Mouse (Mus musculus): ENCODE measurements around the gene Bnipl. TPM values are rescaled to one million over a fixed set of nuclear protein-coding genes. Genes with fewer than 3 reads are reported as not detected.

Gene Bnipl
- polyA plus RNA-seq (2015; fragmentation: Nextera tagmentation; extraction: Ambion mirVana): 0.20 TPM in 1 of 2 replicates, not detected in the other

- WGBS: 64% methylated on average over 7 of the region's 7 CpGs
Observed at GRCm38 (mm10) chr3:95250783-95251424, at the start of gene Bnipl. Gene Bnipl (minus strand): TSS chr3:95251193.

GRCm38 (mm10) chr3:95298018-95298417 is 47.0 kb upstream of the Bnipl start:
- Histone ChIP-seq H3K4me2 (ENCODE audit: low read length) (no peak overlapping the region), H3K27ac (ENCODE audit: low read depth, low read length) (no peak overlapping the region), H3K4me3 (ENCODE audit: low read length) (no peak overlapping the region), H3K27me3 (replicated peaks; ENCODE audit: control insufficient read depth, insufficient read depth, low read length) (no peaks in the 10 kb centered on the region), H3K4me1 (ENCODE audit: control insufficient read depth, insufficient read depth, low read depth, low read length) (no peaks in the 10 kb centered on the region), H3K9me3 (ENCODE audit: control insufficient read depth, low read length) (no peaks in the 10 kb centered on the region), H3K9ac (ENCODE audit: low read depth, low read length) (no peak overlapping the region), H3K36me3 (ENCODE audit: control insufficient read depth, insufficient read depth, low read length) (no peaks in the 10 kb centered on the region)
- WGBS: 91% methylated on average over 7 of the region's 7 CpGs
- no peak for ATAC-seq

More at GRCm38 (mm10) chr3:95250783-95251424, at the start of gene Bnipl:
- Histone ChIP-seq H3K36me3 (ENCODE audit: control insufficient read depth, insufficient read depth, low read length) (peaks cover 9% of the 10 kb centered on the region), H3K4me3 (ENCODE audit: low read length) (no peak within 1 kb of the TSS), H3K4me2 (ENCODE audit: low read length) (no peak within 1 kb of the TSS), H3K4me1 (ENCODE audit: control insufficient read depth, insufficient read depth, low read depth, low read length) (no peaks in the 10 kb centered on the region), H3K27ac (ENCODE audit: low read depth, low read length) (no peak within 1 kb of the TSS), H3K9ac (ENCODE audit: low read depth, low read length) (no peak within 1 kb of the TSS), H3K9me3 (ENCODE audit: control insufficient read depth, low read length) (no peaks in the 10 kb centered on the region), H3K27me3 (replicated peaks; ENCODE audit: control insufficient read depth, insufficient read depth, low read length) (no peaks in the 10 kb centered on the region)
- ATAC-seq: no peak

- H3K36me3 ChIP-seq (ENCODE audit: control insufficient read depth, insufficient read depth, low read length): no peaks in the 10 kb centered on the region
- H3K9ac ChIP-seq (ENCODE audit: low read depth, low read length): no peak overlapping the region
- WGBS: 8% methylated on average over 5 of the region's 5 CpGs
- no peaks in the 10 kb centered on the region for H3K4me1 ChIP-seq (ENCODE audit: control insufficient read depth, insufficient read depth, low read depth, low read length)
- no peaks in the 10 kb centered on the region for H3K27me3 ChIP-seq (replicated peaks; ENCODE audit: control insufficient read depth, insufficient read depth, low read length)
- no peak overlapping the region for H3K4me2 ChIP-seq (ENCODE audit: low read length)
- H3K27ac ChIP-seq (ENCODE audit: low read depth, low read length): peak overlapping the region; percentile 19; the same call in 1 of the 2 replicates
- no peak overlapping the region for H3K4me3 ChIP-seq (ENCODE audit: low read length)
- H3K9me3 ChIP-seq (ENCODE audit: control insufficient read depth, low read length): no peaks in the 10 kb centered on the region
- peak; percentile 38; the same call in 1 of the 2 replicates for ATAC-seq
Observed at GRCm38 (mm10) chr3:95296103-95296469, 45.1 kb upstream of the Bnipl start.

GRCm38 (mm10) chr3:95295321-95296102 is 44.5 kb upstream of the Bnipl start:
- no peaks in the 10 kb centered on the region for H3K9me3 ChIP-seq (ENCODE audit: control insufficient read depth, low read length)
- H3K27me3 ChIP-seq (replicated peaks; ENCODE audit: control insufficient read depth, insufficient read depth, low read length): no peaks in the 10 kb centered on the region
- no peak overlapping the region for H3K4me3 ChIP-seq (ENCODE audit: low read length)
- WGBS: 84% methylated on average over 11 of the region's 11 CpGs
- no peaks in the 10 kb centered on the region for H3K36me3 ChIP-seq (ENCODE audit: control insufficient read depth, insufficient read depth, low read length)
- no peak overlapping the region for H3K9ac ChIP-seq (ENCODE audit: low read depth, low read length)
- no peak overlapping the region for H3K27ac ChIP-seq (ENCODE audit: low read depth, low read length)
- no peak for ATAC-seq
- no peak overlapping the region for H3K4me2 ChIP-seq (ENCODE audit: low read length)
- no peaks in the 10 kb centered on the region for H3K4me1 ChIP-seq (ENCODE audit: control insufficient read depth, insufficient read depth, low read depth, low read length)

- Histone ChIP-seq H3K9me3 (ENCODE audit: control insufficient read depth, low read length) (no peaks in the 10 kb centered on the region), H3K4me3 (ENCODE audit: low read length) (no peak overlapping the region), H3K9ac (ENCODE audit: low read depth, low read length) (no peak overlapping the region), H3K27ac (ENCODE audit: low read depth, low read length) (no peak overlapping the region), H3K4me2 (ENCODE audit: low read length) (no peak overlapping the region), H3K4me1 (ENCODE audit: control insufficient read depth, insufficient read depth, low read depth, low read length) (no peaks in the 10 kb centered on the region), H3K36me3 (ENCODE audit: control insufficient read depth, insufficient read depth, low read length) (no peaks in the 10 kb centered on the region), H3K27me3 (replicated peaks; ENCODE audit: control insufficient read depth, insufficient read depth, low read length) (no peaks in the 10 kb centered on the region)
- ATAC-seq: no peak
- 88% methylated on average over 5 of the region's 5 CpGs for WGBS
Observed at GRCm38 (mm10) chr3:95294718-95295117, 43.7 kb upstream of the Bnipl start.

GRCm38 (mm10) chr3:95294316-95294715 is 43.3 kb upstream of the Bnipl start:
- no peak overlapping the region for H3K4me3 ChIP-seq (ENCODE audit: low read length)
- ATAC-seq: no peak

GRCm38 (mm10) chr3:95293537-95293936 is 42.5 kb upstream of the Bnipl start:
- Histone ChIP-seq H3K4me3 (ENCODE audit: low read length) (no peak overlapping the region), H3K9me3 (ENCODE audit: control insufficient read depth, low read length) (no peaks in the 10 kb centered on the region), H3K36me3 (ENCODE audit: control insufficient read depth, insufficient read depth, low read length) (0 out of 2 replicates have a peak, but pooled peaks cover 3% of the 10 kb centered on the region), H3K27me3 (replicated peaks; ENCODE audit: control insufficient read depth, insufficient read depth, low read length) (no peaks in the 10 kb centered on the region), H3K4me1 (ENCODE audit: control insufficient read depth, insufficient read depth, low read depth, low read length) (no peaks in the 10 kb centered on the region), H3K27ac (ENCODE audit: low read depth, low read length) (no peak overlapping the region), H3K4me2 (ENCODE audit: low read length) (no peak overlapping the region), H3K9ac (ENCODE audit: low read depth, low read length) (no peak overlapping the region)
- no peak for ATAC-seq
- 76% methylated on average over 11 of the region's 11 CpGs for WGBS

More at GRCm38 (mm10) chr3:95294316-95294715, 43.3 kb upstream of the Bnipl start:
- Histone ChIP-seq H3K36me3 (ENCODE audit: control insufficient read depth, insufficient read depth, low read length) (no peaks in the 10 kb centered on the region), H3K9ac (ENCODE audit: low read depth, low read length) (no peak overlapping the region), H3K4me1 (ENCODE audit: control insufficient read depth, insufficient read depth, low read depth, low read length) (no peaks in the 10 kb centered on the region), H3K4me2 (ENCODE audit: low read length) (no peak overlapping the region), H3K9me3 (ENCODE audit: control insufficient read depth, low read length) (no peaks in the 10 kb centered on the region), H3K27ac (ENCODE audit: low read depth, low read length) (no peak overlapping the region), H3K27me3 (replicated peaks; ENCODE audit: control insufficient read depth, insufficient read depth, low read length) (no peaks in the 10 kb centered on the region)
- 86% methylated on average over 7 of the region's 7 CpGs for WGBS

- Histone ChIP-seq H3K4me2 (ENCODE audit: low read length) (no peak overlapping the region), H3K27me3 (replicated peaks; ENCODE audit: control insufficient read depth, insufficient read depth, low read length) (no peaks in the 10 kb centered on the region), H3K9ac (ENCODE audit: low read depth, low read length) (no peak overlapping the region), H3K9me3 (ENCODE audit: control insufficient read depth, low read length) (no peaks in the 10 kb centered on the region), H3K36me3 (ENCODE audit: control insufficient read depth, insufficient read depth, low read length) (0 out of 2 replicates have a peak, but pooled peaks cover 6% of the 10 kb centered on the region), H3K4me1 (ENCODE audit: control insufficient read depth, insufficient read depth, low read depth, low read length) (no peaks in the 10 kb centered on the region), H3K27ac (ENCODE audit: low read depth, low read length) (no peak overlapping the region), H3K4me3 (ENCODE audit: low read length) (no peak overlapping the region)
- WGBS: 92% methylated on average over 2 of the region's 2 CpGs
- ATAC-seq: no peak
Observed at GRCm38 (mm10) chr3:95292899-95293298, 41.9 kb upstream of the Bnipl start.

GRCm38 (mm10) chr3:95291041-95291440 is 40.0 kb upstream of the Bnipl start:
- Histone ChIP-seq H3K27ac (ENCODE audit: low read depth, low read length) (no peak overlapping the region), H3K9me3 (ENCODE audit: control insufficient read depth, low read length) (no peaks in the 10 kb centered on the region), H3K4me3 (ENCODE audit: low read length) (no peak overlapping the region), H3K9ac (ENCODE audit: low read depth, low read length) (no peak overlapping the region), H3K27me3 (replicated peaks; ENCODE audit: control insufficient read depth, insufficient read depth, low read length) (no peaks in the 10 kb centered on the region), H3K4me1 (ENCODE audit: control insufficient read depth, insufficient read depth, low read depth, low read length) (no peaks in the 10 kb centered on the region), H3K36me3 (ENCODE audit: control insufficient read depth, insufficient read depth, low read length) (0 out of 2 replicates have a peak, but pooled peaks cover 6% of the 10 kb centered on the region), H3K4me2 (ENCODE audit: low read length) (no peak overlapping the region)
- 83% methylated on average over 4 of the region's 4 CpGs for WGBS
- ATAC-seq: no peak

Measured in hindbrain, embryonic 16.5 days (tissue).